Mouse (Mus musculus): ENCODE measurements around the gene Zgrf1. TPM values are rescaled to one million over a fixed set of nuclear protein-coding genes. Genes with fewer than 3 reads are reported as not detected.

Gene Zgrf1
- polyA plus RNA-seq, 1 experiment from 2014 or later = 12.0 TPM

DNA sequence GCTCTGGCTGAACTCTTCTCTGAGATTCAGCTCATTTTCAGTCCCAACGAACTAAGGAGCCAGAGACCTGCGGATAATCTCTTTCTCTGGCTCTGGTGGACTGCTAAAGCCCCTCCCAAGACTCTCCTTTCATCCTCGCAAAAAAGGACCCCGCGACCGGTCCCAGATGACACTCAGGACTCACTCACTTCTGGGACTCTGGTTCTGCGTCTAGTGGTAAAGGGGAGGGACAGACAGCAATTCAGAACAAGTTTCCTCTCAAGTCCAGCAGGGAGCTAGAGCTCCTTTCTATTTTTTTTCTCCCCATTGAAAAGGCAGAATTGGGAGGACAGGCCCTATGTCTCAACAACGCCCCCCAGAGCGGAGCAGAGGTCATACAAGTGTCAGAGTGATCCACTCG lies 78.3 kb downstream of the Zgrf1 start:
- Histone ChIP-seq H3K4me2 (no peak overlapping the region), H3K9ac (no peak overlapping the region), H3K4me1 (peaks cover 38% of the 10 kb centered on the region), H3K27ac (no peak overlapping the region), H3K4me3 (no peak overlapping the region), H3K9me3 (no peaks in the 10 kb centered on the region), H3K36me3 (no peaks in the 10 kb centered on the region), H3K27me3 (peaks cover 94% of the 10 kb centered on the region)
- ATAC-seq (ENCODE audit: insufficient number of reproducible peaks, insufficient read depth, low FRiP score, low TSS enrichment, low read depth) = no peak
- 1% methylated on average over 10 of the region's 10 CpGs for WGBS

DNA sequence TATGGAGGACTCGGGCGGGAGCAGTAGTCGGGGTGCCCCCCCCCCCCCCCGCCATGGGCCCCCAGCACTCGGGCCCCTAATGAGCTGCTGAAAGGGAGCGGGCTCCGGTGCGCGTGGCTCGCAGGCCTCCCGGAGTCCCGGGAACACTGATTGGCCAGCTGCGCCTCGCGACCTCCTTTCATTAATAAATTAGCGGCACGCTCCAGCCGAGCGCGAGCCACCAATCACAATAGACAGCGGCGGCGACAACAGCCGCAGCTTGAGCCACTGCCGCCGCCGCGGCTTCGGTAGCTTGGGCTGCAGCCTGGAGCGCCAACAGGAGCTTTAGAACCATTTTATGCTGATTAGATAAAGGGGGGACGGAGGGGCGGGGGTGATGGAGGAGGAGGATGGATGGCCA lies 79.2 kb downstream of the Zgrf1 start:
- peaks cover 94% of the 10 kb centered on the region for H3K27me3 ChIP-seq
- H3K4me3 ChIP-seq = peak overlapping the region; percentile 45
- H3K27ac ChIP-seq = no peak overlapping the region
- no peak overlapping the region for H3K9ac ChIP-seq
- no peaks in the 10 kb centered on the region for H3K36me3 ChIP-seq
- peaks cover 38% of the 10 kb centered on the region for H3K4me1 ChIP-seq
- ATAC-seq (ENCODE audit: insufficient number of reproducible peaks, insufficient read depth, low FRiP score, low TSS enrichment, low read depth) = 0 out of 2 replicates have a peak, but pooled peaks have one; percentile 11
- H3K4me2 ChIP-seq = peak overlapping the region; percentile 75
- H3K9me3 ChIP-seq = no peaks in the 10 kb centered on the region
- WGBS = 1% methylated on average over 27 of the region's 32 CpGs

DNA sequence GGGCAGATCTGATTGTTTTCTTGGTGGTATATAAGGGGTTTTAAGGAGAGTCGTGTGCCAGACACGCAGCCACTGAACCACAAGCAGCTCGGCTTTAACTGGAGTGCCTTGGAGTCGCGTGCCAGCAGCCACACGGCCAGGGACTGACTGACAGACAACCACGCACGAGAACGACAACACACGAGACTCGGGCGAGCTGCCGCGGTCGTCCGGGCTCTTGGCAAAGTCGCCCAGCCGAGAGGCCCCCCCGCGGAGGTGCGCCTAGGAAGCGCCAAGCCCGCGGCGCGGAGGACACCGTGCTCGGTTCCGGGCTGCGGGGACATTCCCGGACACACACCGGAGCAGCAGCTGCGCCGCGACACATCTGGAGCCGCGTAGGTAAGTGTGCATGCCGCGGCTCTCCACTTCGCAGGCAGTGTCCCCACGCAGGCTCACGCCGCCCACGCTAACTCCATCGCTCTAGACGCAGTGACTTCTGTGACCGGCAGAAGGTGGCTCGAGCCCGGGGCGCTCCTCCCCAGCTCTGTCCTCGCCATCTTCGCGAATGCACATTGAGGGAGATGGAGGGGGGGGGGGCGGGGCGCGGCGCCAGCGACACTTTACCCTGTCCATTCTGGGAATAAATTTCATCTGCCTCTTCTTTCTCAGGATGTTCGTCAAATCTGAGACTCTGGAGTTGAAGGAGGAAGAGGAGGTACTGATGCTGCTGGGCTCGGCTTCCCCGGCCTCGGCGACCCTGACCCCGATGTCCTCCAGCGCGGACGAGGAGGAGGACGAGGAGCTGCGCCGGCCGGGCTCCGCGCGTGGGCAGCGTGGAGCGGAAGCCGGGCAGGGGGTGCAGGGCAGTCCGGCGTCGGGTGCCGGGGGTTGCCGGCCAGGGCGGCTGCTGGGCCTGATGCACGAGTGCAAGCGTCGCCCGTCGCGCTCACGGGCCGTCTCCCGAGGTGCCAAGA lies 80.1 kb downstream of the Zgrf1 start, which contains the start of gene Neurog2:
Gene Neurog2 (plus strand): TSS at position 56 of the 953 bp plus-strand sequence.
- ATAC-seq (ENCODE audit: insufficient number of reproducible peaks, insufficient read depth, low FRiP score, low TSS enrichment, low read depth) = peak; percentile 20; the same call in 1 of the 2 replicates
- Histone ChIP-seq H3K4me3 (peak within 1 kb of the TSS; percentile 45), H3K4me2 (peak within 1 kb of the TSS; percentile 75), H3K9ac (peak within 1 kb of the TSS; percentile 46; the same call in 1 of the 2 replicates), H3K27ac (no peak within 1 kb of the TSS), H3K36me3 (no peaks in the 10 kb centered on the region), H3K27me3 (peaks cover 94% of the 10 kb centered on the region), H3K9me3 (no peaks in the 10 kb centered on the region), H3K4me1 (peaks cover 30% of the 10 kb centered on the region)
- WGBS = under 1% methylated on average over 91 of the region's 92 CpGs

DNA sequence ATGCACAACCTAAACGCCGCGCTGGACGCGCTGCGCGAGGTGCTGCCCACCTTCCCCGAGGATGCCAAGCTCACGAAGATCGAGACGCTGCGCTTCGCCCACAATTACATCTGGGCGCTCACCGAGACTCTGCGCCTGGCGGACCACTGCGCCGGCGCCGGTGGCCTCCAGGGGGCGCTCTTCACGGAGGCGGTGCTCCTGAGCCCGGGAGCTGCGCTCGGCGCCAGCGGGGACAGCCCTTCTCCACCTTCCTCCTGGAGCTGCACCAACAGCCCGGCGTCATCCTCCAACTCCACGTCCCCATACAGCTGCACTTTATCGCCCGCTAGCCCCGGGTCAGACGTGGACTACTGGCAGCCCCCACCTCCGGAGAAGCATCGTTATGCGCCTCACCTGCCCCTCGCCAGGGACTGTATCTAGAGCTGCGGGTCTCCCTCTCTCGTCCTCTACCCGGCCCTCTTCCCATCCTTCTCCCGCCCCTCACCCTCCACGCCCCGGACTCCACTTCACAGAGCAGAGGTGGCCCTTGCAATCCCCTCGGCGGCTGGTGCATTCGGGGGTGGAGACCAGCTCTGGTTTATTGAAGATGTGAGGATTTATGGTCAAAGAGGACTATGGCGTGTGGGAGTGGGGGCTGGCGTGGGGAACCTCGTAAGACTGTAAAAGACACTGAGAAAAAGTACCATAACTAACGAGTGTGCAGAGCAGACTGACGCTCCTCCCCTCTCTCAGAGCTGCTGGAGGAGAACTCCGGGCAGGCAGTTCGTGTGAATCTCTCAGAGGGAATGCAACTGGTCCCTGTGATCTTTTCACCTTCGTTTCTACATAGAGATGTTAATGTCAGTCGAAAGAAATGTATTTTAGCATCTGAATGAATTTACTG lies 81.1 kb downstream of the Zgrf1 start:
- H3K36me3 ChIP-seq = no peaks in the 10 kb centered on the region
- under 1% methylated on average over 58 of the region's 58 CpGs for WGBS
- peaks cover 96% of the 10 kb centered on the region for H3K27me3 ChIP-seq
- ATAC-seq (ENCODE audit: insufficient number of reproducible peaks, insufficient read depth, low FRiP score, low TSS enrichment, low read depth) = peak; percentile 61; the same call in 1 of the 2 replicates
- 0 out of 2 replicates have a peak overlapping the region, but pooled peaks have one; percentile 27 for H3K9ac ChIP-seq
- H3K9me3 ChIP-seq = no peaks in the 10 kb centered on the region
- H3K4me3 ChIP-seq = peak overlapping the region; percentile 45
- H3K27ac ChIP-seq = no peak overlapping the region
- peaks cover 25% of the 10 kb centered on the region for H3K4me1 ChIP-seq
- H3K4me2 ChIP-seq = peak overlapping the region; percentile 75

DNA sequence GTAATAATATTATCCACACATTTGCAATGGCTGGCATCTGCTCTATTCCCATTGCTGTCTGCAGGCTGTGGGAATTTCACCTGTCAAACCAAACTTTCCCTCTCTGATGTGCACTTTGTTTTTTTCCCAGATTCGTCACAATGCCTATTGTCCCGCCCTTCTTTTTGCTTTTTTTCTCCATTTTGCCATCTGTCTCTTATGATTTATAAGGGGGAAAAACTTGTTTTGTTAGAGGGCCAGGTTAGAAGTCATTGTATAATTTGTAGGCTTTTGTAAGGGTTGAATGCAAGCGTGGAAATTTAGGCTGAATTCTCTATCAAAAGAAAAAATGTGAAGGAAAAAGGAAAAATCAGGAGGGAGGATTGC lies 81.7 kb downstream of the Zgrf1 start:
- Histone ChIP-seq H3K4me1 (peaks cover 31% of the 10 kb centered on the region), H3K4me3 (no peak overlapping the region), H3K9ac (no peak overlapping the region), H3K9me3 (no peaks in the 10 kb centered on the region), H3K36me3 (no peaks in the 10 kb centered on the region), H3K27me3 (peaks cover 96% of the 10 kb centered on the region), H3K27ac (no peak overlapping the region), H3K4me2 (no peak overlapping the region)
- 6% methylated on average over 3 of the region's 3 CpGs for WGBS
- no peak for ATAC-seq (ENCODE audit: insufficient number of reproducible peaks, insufficient read depth, low FRiP score, low TSS enrichment, low read depth)

DNA sequence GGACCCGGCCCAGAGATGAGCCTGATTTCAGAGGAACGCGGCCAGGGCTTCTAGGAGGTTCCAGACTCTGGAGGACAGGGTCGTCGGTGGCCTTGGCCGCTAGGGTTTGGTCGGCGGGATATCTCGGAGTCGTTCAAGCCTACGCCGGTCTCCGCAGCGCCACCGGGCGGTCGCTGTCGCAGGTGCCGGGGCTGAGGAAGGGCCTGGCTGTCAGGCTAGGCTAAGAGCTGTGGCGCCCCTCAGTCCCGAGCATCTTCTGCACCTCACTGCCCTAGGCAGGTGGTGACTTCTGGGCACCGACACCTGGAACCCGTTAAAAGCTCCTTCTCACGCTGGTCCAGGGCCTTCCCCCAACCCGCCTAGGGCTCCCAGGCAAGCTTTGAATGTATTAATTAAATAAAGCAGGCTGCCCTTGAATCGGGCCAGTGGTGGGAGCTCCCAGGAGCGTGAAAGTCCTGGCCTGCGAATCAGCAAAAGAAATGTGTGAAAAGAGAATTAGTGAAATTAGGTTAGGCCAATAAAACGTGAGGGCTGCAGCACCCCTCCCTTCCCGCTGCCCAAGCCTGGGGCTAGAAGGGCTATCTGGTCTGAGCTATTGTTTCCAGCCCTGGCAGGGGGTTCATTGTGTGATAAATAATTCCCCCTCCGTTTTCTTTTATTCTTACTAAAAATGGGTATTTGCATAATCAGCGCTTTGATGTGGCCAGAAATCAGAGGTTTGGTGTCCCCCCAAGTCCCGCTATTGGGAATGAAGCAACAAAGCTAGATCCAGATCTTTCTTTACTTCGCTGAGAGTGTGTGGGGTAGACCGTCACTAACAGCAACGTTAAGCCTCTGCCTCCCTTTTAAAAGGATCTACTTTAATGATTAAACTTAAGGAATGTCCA lies 86.8 kb downstream of the Zgrf1 start:
- H3K27ac ChIP-seq = no peak overlapping the region
- H3K27me3 ChIP-seq = peaks cover 95% of the 10 kb centered on the region
- H3K4me2 ChIP-seq = peak overlapping the region; percentile 31
- H3K4me3 ChIP-seq = no peak overlapping the region
- H3K4me1 ChIP-seq = peaks cover 15% of the 10 kb centered on the region
- no peaks in the 10 kb centered on the region for H3K9me3 ChIP-seq
- H3K36me3 ChIP-seq = no peaks in the 10 kb centered on the region
- 1% methylated on average over 36 of the region's 36 CpGs for WGBS
- no peak overlapping the region for H3K9ac ChIP-seq
- ATAC-seq (ENCODE audit: insufficient number of reproducible peaks, insufficient read depth, low FRiP score, low TSS enrichment, low read depth) = no peak

DNA sequence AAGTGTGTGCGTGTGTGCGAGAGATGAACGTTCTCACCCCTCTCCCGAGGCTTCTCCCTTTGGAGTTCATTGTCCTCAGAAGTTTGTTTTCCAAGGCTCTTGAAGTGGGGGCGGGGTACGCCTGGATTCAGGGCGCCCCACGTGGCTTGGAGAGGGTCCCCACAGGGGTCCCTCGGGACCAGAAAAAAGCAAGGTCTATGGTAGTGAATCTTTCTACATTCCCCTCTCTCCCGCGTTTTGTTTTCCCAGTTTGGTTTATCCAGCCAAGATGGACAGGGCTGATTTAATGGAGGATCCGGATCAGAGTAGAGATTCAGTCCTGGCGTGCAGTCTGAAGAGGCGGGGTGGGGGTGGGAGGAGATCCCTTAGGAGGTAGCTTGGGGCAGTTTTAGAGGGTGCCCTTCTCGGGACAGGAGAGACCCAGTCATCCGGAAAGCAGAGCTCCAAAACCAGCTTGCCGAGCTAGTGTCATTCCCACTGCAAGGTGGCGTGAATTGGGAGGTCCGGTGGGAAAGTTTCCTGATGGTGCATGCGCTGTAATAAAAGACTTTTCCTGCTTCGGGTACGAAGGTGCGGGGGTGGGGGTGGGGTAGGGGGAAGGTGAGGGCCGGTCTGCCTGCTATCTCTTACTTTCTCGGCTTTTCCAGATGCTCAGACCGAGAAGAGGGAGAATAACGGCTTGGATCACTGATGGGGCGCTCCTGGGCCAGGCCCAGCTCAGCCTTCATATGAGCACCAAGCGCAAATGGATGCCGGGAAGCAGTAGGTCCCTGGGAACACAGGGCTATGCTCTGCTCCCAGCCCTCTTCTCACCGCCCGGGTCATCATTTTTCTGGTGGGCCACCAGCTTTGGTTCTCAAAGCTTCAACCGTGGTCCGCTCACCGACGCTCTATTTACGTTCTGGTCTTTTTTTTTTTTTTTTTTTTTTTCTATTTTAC lies 87.7 kb downstream of the Zgrf1 start:
- Histone ChIP-seq H3K36me3 (no peaks in the 10 kb centered on the region), H3K27ac (no peak overlapping the region), H3K4me3 (peak overlapping the region; percentile 19), H3K27me3 (peaks cover 97% of the 10 kb centered on the region), H3K4me1 (peaks cover 15% of the 10 kb centered on the region), H3K9me3 (no peaks in the 10 kb centered on the region), H3K9ac (no peak overlapping the region), H3K4me2 (peak overlapping the region; percentile 31)
- 2% methylated on average over 37 of the region's 37 CpGs for WGBS
- ATAC-seq (ENCODE audit: insufficient number of reproducible peaks, insufficient read depth, low FRiP score, low TSS enrichment, low read depth) = no peak

DNA sequence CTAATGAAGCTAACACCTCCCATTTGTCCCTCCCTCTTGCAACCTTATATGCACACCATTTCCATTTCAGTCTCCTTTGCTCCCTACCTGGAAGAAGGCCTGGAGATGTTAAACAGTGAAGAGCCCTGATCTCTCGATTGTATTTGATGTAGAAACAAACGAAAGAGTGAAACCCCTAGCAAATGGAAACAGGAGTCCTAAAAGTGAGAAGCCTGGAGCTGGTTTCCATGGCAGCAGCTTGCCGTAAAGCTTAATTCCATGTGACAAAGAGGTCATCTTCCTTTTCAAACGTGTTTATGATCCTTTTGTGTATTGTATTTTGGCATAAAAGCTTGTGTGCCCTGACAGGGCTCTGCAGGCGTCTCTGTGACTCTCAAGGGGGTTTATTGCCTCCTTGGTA lies 88.9 kb downstream of the Zgrf1 start:
- no peak overlapping the region for H3K4me2 ChIP-seq
- no peak overlapping the region for H3K27ac ChIP-seq
- no peak overlapping the region for H3K9ac ChIP-seq
- H3K27me3 ChIP-seq = peaks cover 98% of the 10 kb centered on the region
- H3K9me3 ChIP-seq = no peaks in the 10 kb centered on the region
- no peak overlapping the region for H3K4me3 ChIP-seq
- WGBS = 12% methylated on average over 5 of the region's 5 CpGs
- no peak for ATAC-seq (ENCODE audit: insufficient number of reproducible peaks, insufficient read depth, low FRiP score, low TSS enrichment, low read depth)
- H3K36me3 ChIP-seq = no peaks in the 10 kb centered on the region
- H3K4me1 ChIP-seq = peaks cover 15% of the 10 kb centered on the region

DNA sequence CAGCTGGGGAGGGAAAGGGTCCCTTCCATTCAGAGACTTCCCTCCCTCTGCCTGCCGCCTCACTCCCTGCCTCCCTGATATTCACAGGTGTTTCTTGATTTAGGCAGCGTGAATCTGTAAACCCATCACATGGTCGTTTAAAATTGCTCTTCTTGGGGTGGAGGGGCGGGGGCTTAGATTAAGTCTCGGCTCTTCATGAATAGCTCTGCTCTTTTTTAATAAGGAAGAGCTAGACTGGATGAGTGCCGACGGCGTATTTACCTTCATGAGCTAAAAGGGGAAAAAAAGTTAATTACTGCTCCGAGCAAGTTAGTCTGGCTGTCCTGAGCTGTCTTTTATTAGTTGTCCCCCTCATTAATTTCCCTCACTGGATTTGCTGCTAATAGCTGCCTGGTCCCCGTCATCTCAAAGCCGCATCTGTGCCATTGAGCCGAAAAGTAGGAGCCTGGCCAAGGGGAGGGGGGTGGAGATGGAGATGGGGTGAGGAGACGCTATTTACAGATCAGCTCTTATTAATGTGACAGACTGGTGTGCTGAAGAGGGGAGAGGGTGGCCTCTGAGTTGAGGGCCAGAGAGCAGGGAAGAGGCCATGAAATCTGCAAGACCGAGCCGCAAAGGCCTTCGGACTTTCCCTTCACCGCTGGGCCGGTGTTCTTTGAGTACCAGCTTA lies 93.0 kb downstream of the Zgrf1 start:
- Histone ChIP-seq H3K27me3 (peaks cover 67% of the 10 kb centered on the region), H3K4me1 (no peaks in the 10 kb centered on the region), H3K9me3 (no peaks in the 10 kb centered on the region), H3K27ac (no peak overlapping the region), H3K4me2 (no peak overlapping the region), H3K4me3 (no peak overlapping the region), H3K36me3 (no peaks in the 10 kb centered on the region), H3K9ac (no peak overlapping the region)
- ATAC-seq (ENCODE audit: insufficient number of reproducible peaks, insufficient read depth, low FRiP score, low TSS enrichment, low read depth) = no peak
- 49% methylated on average over 18 of the region's 18 CpGs for WGBS

Data from embryonic facial prominence, embryonic 13.5 days (tissue).